Mouse (Mus musculus) lung, embryonic 16.5 days (tissue): ENCODE results near the gene Stxbp3. TPM values are rescaled to one million over a fixed set of nuclear protein-coding genes. Genes with fewer than 3 reads are reported as not detected.

Experiments used
- ATAC-seq: fragments of 200-750 bp; cut with Nextera tagmentation; 2 replicates; pipeline ENCODE4 v1.8.0; 2017; ENCODE audit warnings: low read depth, mild to moderate bottlenecking, moderate library complexity
- H3K27ac ChIP-seq: fragments of 300-500 bp; sonication (generic); 2 replicates; pipeline ENCODE4 v1.5.1; 2014; ENCODE audit warnings: mild to moderate bottlenecking, control low read depth, low read length
- H3K27me3 ChIP-seq: fragments of 300-500 bp; sonication (generic); 2 replicates; pipeline ENCODE4 v1.6.1; 2014; ENCODE audit warnings: low read depth, low read length, mixed read lengths; ENCODE audit not compliant: control insufficient read depth, insufficient read depth
- H3K36me3 ChIP-seq: fragments of 300-500 bp; sonication (generic); 2 replicates; pipeline ENCODE4 v1.6.1; 2014; ENCODE audit warnings: low read length; ENCODE audit not compliant: control insufficient read depth, insufficient read depth
- H3K4me1 ChIP-seq: fragments of 300-500 bp; sonication (generic); replicated peaks from 2 replicates; pipeline ENCODE4 v1.6.1; 2014; ENCODE audit warnings: low read length, mixed read lengths; ENCODE audit not compliant: control insufficient read depth, insufficient read depth
- H3K4me2 ChIP-seq: fragments of 300-500 bp; sonication (generic); 2 replicates; pipeline ENCODE4 v1.6.1; 2014; ENCODE audit warnings: low read depth, low read length, control low read depth
- H3K4me3 ChIP-seq: fragments of 300-500 bp; sonication (generic); 2 replicates; pipeline ENCODE4 v1.5.1; 2014; ENCODE audit warnings: mild to moderate bottlenecking, low read length, control low read depth
- H3K9ac ChIP-seq: fragments of 300-500 bp; sonication (generic); 2 replicates; pipeline ENCODE4 v1.6.1; 2014; ENCODE audit warnings: low read length, control low read depth
- H3K9me3 ChIP-seq: fragments of 300-500 bp; sonication (generic); 2 replicates; pipeline ENCODE4 v1.6.1; 2016; ENCODE audit warnings: low read length; ENCODE audit not compliant: control insufficient read depth
- WGBS: fragments of 180-500 bp; shearing (Covaris S2); extraction: QIAGEN DNeasy Blood & Tissue Kit; methylation state at CpG from one replicate; pipeline ENCODE4 v1.1.7; 2014; 5-methylcytosine and 5-hydroxymethylcytosine counted together
- polyA plus RNA-seq: library from polyadenylated mRNA; unstranded; fragments of >200 nt; fragmentation: Nextera tagmentation; extraction: Ambion mirVana; gene quantifications from 2 replicates; pipeline ENCODE4 v1.2.1, GENCODE M21; 2015

The Stxbp3 gene
- polyA plus RNA-seq, 1 experiment from 2014 or later = 50.7 TPM

DNA sequence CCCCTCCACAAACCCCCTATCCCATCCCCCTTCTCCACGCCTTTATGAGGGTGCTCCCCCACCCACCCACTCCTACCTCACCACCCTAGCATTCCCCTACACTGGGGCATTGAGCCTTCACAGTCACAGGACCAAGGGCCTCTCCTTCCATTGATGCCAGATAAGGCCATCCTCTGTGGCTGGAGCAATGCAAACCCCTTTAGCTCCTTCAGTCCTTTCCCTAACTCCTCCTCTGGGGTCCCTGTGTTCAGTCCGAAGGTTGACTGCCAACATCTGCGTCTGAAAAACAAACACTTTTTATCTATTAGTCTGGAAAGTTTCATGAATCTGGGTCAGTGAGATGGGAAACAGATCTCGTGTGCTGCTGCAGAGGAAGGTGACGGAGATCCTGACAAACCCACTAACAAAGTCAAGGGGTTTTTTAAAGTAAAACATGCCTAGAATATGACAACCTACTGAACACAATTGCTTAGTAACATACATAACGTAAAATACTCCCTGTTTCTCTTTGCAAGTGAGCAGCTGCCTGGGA is 57.9 kb downstream of the Stxbp3 start:
- peak; percentile 15; the same call in 1 of the 2 replicates for ATAC-seq
- H3K27ac ChIP-seq = peak overlapping the region; percentile 36
- no peak overlapping the region for H3K4me3 ChIP-seq
- H3K4me1 ChIP-seq = peaks cover 12% of the 10 kb centered on the region
- 32% methylated on average over 6 of the region's 6 CpGs for WGBS
- no peak overlapping the region for H3K4me2 ChIP-seq
- no peaks in the 10 kb centered on the region for H3K27me3 ChIP-seq
- 0 out of 2 replicates have a peak, but pooled peaks cover 2% of the 10 kb centered on the region for H3K36me3 ChIP-seq
- H3K9me3 ChIP-seq = peaks cover 4% of the 10 kb centered on the region
- no peak overlapping the region for H3K9ac ChIP-seq

DNA sequence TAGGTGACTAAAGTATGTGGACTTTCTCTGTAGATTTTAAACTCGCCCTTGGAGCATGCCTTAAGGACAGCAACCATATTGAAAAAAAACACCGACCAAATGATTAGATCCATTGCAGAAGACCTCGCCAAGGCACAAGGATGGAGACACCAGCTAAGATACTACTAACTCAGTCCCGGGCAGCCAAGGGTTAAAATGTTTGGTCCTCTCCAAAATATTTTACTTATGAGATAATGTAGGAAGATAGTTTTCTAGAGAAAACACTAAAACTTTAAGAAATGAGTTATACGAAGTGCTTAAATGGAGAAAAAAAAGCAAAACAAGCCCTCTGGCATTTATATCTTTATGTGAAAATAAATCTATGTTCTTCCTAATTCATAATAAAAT is 58.4 kb downstream of the Stxbp3 start:
- no peaks in the 10 kb centered on the region for H3K27me3 ChIP-seq
- 70% methylated on average over 5 of the region's 5 CpGs for WGBS
- no peak overlapping the region for H3K4me2 ChIP-seq
- no peak overlapping the region for H3K27ac ChIP-seq
- no peak overlapping the region for H3K9ac ChIP-seq
- peaks cover 4% of the 10 kb centered on the region for H3K9me3 ChIP-seq
- 0 out of 2 replicates have a peak, but pooled peaks cover 2% of the 10 kb centered on the region for H3K36me3 ChIP-seq
- no peak overlapping the region for H3K4me3 ChIP-seq
- H3K4me1 ChIP-seq = peaks cover 12% of the 10 kb centered on the region
- no peak for ATAC-seq

DNA sequence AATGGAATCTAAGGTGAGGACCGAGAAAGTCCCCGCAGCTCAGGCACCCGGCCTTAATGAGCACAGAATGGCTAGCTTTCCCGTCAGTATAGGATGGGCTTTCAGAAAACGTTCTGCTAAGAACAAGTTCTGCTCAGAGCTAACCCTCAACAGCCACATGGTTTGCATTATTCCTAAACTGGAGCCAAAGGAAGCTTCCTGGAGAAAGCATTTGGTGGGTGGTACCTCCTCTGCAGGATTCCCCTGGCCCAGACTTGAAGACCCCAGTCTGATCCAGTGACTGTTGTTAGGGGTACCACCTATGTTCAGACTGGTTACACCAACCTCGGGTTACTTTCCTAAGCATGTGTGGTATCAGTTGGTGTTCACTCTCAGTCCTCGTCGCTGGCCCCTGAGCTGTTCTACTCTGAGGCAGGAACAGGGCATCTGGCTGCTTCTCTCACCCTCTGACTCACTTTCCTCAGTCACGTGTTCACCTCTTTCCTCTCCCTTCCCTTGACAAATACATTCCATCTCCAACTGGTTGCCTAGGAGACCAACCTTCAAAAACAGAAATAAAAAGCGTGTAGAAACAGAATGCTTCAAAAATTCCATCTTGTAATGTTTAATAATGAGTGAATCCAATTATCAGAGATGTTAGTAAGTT is 59.0 kb downstream of the Stxbp3 start:
- H3K9ac ChIP-seq = no peak overlapping the region
- peak; percentile 63 for ATAC-seq

DNA sequence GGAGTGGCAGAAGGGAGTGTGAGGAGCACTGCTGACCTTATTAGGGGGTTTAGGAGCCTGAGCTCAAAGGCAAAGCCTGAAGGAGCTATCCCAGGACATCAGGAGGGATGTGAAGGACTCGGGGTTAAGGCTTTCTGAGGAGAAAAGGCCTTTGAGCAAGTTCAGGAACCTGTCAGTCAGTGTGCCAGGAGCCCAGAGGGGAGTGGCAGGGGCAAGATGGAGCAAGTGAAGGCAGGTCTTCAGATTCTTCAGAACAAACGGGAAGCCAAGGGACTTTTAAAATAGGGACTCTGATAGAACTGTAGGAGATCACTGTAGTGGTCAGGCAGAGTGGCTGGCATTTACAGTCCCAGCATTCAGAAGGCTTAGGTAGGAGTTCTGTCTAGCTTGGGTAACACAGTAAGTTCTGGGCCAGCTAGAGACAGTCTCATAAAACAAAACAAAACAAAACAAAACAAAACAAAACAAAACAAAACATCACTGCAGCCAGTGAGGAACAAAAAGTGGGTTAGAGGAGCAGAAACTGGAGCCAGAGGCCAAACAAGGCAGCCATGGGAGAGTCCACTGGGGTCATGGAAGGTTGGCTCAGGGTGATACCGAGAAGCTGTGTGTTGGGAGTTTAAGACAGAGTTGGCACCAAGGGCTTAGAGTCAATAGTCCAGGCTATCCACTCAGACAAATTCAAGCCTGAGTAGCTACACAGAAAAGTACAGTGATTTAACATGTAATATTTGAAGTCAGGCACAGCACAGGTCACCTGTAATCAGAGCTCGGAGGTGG is 61.4 kb downstream of the Stxbp3 start:
- no peak overlapping the region for H3K9ac ChIP-seq
- 69% methylated on average over 4 of the region's 4 CpGs for WGBS
- H3K4me2 ChIP-seq = no peak overlapping the region
- no peaks in the 10 kb centered on the region; the same call in 1 of the 2 replicates for H3K27me3 ChIP-seq
- no peaks in the 10 kb centered on the region for H3K9me3 ChIP-seq
- no peaks in the 10 kb centered on the region for H3K36me3 ChIP-seq
- peaks cover 12% of the 10 kb centered on the region for H3K4me1 ChIP-seq
- no peak overlapping the region for H3K4me3 ChIP-seq
- H3K27ac ChIP-seq = no peak overlapping the region
- ATAC-seq = no peak

More for the DNA sequence above, 59.0 kb downstream of the Stxbp3 start:
- Histone ChIP-seq H3K27ac (no peak overlapping the region; the same call in 1 of the 2 replicates), H3K4me2 (no peak overlapping the region), H3K27me3 (no peaks in the 10 kb centered on the region), H3K9me3 (peaks cover 4% of the 10 kb centered on the region), H3K36me3 (0 out of 2 replicates have a peak, but pooled peaks cover 2% of the 10 kb centered on the region), H3K4me1 (peaks cover 12% of the 10 kb centered on the region), H3K4me3 (no peak overlapping the region)
- 61% methylated on average over 10 of the region's 10 CpGs for WGBS

DNA sequence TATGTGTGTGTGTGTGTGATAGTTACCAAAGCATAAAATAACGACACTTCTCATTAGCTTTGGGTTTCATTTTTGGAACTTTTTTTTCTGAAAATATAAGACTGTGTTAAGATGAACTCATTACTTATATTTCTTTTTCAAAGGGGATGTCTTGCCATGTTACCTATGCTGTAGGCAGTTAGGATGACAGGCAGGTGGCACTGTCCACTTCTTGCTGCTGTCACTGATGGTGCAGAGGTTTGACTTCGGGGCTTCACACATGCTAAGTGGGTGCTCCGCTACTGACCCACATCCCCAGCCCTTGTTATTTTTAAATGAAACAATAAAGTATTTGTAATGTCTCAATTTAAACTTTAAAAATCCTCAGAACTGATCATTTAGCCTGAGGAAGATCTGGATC is 67.5 kb downstream of the Stxbp3 start:
- Histone ChIP-seq H3K36me3 (no peaks in the 10 kb centered on the region), H3K9me3 (no peaks in the 10 kb centered on the region), H3K4me1 (peaks cover 13% of the 10 kb centered on the region), H3K9ac (no peak overlapping the region), H3K4me2 (no peak overlapping the region), H3K27me3 (no peaks in the 10 kb centered on the region; the same call in 1 of the 2 replicates), H3K4me3 (no peak overlapping the region), H3K27ac (no peak overlapping the region)
- no peak for ATAC-seq
- 84% methylated on average over 3 of the region's 3 CpGs for WGBS

DNA sequence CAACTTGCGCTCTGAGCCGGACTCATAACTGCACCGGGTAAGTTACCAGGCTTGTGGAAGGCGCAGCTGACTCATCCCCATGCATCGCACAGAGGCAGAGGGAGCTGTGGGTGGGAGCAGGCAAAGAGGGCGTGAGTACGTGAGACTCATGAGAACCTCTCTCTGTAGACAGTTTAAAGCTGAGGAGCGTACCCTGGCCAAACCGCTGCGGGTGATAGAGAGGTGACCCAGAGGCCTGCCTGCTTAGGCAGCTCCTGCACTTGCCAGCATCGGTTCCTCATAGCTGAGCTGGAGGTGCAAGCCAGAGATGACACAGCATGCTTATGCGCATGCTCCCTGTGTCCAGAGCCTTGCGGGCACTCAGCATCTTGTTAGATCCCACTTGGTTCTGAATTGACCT is 68.1 kb downstream of the Stxbp3 start:
- H3K36me3 ChIP-seq = no peaks in the 10 kb centered on the region
- 79% methylated on average over 13 of the region's 13 CpGs for WGBS
- peaks cover 18% of the 10 kb centered on the region for H3K4me1 ChIP-seq
- H3K9ac ChIP-seq = no peak overlapping the region; the same call in 1 of the 2 replicates
- no peaks in the 10 kb centered on the region; the same call in 1 of the 2 replicates for H3K27me3 ChIP-seq
- no peaks in the 10 kb centered on the region for H3K9me3 ChIP-seq
- H3K4me3 ChIP-seq = no peak overlapping the region
- no peak overlapping the region for H3K4me2 ChIP-seq
- H3K27ac ChIP-seq = no peak overlapping the region
- no peak for ATAC-seq

DNA sequence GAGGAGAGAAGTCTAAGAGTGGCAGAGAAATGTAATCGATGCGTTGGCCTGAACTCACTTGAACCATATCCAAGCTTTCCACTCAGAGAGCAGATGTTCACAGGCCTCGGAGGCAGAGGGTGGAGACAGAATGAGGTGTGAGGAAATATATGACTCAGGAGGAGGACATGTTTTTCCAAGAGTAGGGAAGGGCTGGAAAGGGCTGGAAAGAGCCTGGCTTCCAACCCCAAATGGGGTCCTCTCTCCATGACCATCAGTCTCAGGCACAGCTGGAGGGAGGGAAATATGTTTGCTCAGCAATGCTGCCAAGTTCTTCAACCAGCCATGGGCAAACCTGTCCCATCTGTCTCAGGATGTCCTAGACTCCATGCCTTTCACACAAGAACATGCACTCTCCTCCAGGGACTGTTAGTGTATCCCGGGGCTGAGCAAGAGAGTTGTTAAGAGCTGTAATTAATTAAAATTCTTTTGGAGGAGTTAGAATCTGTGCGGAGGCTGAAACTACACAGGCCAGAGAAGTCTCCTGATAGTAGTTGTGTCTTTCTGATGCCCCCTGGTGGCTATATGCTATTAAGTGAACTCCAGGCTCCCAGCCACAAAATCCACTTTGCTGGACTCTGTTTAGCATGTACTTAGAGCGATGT is 69.5 kb downstream of the Stxbp3 start:
- WGBS = 9% methylated on average over 6 of the region's 6 CpGs
- Histone ChIP-seq H3K4me2 (peak overlapping the region; percentile 43), H3K4me3 (no peak overlapping the region), H3K4me1 (peaks cover 18% of the 10 kb centered on the region), H3K9ac (no peak overlapping the region), H3K27me3 (no peaks in the 10 kb centered on the region; the same call in 1 of the 2 replicates), H3K27ac (peak overlapping the region; percentile 91), H3K9me3 (no peaks in the 10 kb centered on the region), H3K36me3 (no peaks in the 10 kb centered on the region)
- peak; percentile 95 for ATAC-seq

DNA sequence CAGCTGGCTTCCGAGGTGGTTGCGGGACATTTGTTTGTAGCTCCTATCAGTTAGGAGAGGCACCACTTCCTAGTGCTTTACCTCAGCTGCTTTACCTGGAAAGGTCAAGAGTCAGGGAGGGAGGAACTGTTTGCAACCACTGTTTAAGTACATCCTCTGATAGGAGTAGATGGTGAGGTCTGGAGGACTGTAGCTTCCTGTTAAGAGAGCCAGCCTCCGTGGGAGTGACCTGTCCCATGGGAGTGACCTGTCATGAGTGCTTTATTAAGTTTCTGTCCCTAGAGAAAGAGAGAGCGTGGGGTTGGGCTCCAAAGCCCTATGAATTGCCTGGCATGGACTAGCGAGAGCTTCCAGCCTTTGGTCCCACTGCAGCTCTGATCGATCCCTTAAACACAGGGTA is 70.8 kb downstream of the Stxbp3 start:
- Histone ChIP-seq H3K9me3 (no peaks in the 10 kb centered on the region), H3K36me3 (no peaks in the 10 kb centered on the region), H3K27ac (peak overlapping the region; percentile 16; the same call in 1 of the 2 replicates), H3K27me3 (no peaks in the 10 kb centered on the region), H3K4me3 (no peak overlapping the region), H3K4me2 (no peak overlapping the region), H3K4me1 (peaks cover 26% of the 10 kb centered on the region), H3K9ac (no peak overlapping the region)
- ATAC-seq = no peak
- 42% methylated on average over 6 of the region's 6 CpGs for WGBS

DNA sequence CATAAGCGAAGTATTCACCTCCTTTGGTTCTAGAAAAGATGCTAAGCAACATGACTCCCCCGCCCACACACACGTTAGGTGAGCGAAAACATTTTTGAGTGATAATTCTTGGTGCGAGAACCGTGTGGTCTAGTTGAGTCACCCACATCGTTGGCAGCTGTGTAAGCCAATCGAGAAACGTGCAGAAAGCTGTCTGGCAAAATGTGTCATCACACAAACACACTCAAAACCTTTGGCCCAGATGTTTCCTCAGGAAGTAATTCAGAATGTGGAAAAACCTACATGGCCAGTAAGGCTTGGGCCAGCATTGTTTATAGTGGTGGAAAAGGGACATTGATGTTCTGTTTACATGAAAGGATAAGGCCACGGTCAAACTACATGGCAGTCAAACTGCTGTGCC is 72.9 kb downstream of the Stxbp3 start:
- ATAC-seq = 0 out of 2 replicates have a peak, but pooled peaks have one; percentile 10
- WGBS = 39% methylated on average over 10 of the region's 10 CpGs
- Histone ChIP-seq H3K4me2 (no peak overlapping the region), H3K27ac (no peak overlapping the region), H3K4me3 (no peak overlapping the region), H3K9ac (no peak overlapping the region), H3K4me1 (peaks cover 38% of the 10 kb centered on the region), H3K9me3 (no peaks in the 10 kb centered on the region), H3K27me3 (no peaks in the 10 kb centered on the region), H3K36me3 (no peaks in the 10 kb centered on the region)
